Mouse (Mus musculus) hindbrain, embryonic 10.5 days (tissue): ENCODE measurements around the gene Mkks. TPM values are rescaled to one million over a fixed set of nuclear protein-coding genes. Genes with fewer than 3 reads are reported as not detected.

Experiments
- DNase-seq: peaks from one replicate; pipeline ENCODE4 v3.0.0-alpha.2; 2017; ENCODE audit warnings: low spot score
- H3K27ac ChIP-seq: fragments of 300-500 bp; sonication (generic); 2 replicates; pipeline ENCODE4 v1.5.1; 2016; ENCODE audit warnings: mild to moderate bottlenecking, moderate library complexity
- H3K27me3 ChIP-seq: fragments of 300-500 bp; sonication (generic); 2 replicates; pipeline ENCODE4 v1.6.1; 2016; ENCODE audit warnings: mild to moderate bottlenecking; ENCODE audit not compliant: poor library complexity, insufficient read depth, severe bottlenecking
- H3K36me3 ChIP-seq: fragments of 300-500 bp; sonication (generic); 2 replicates; pipeline ENCODE4 v1.6.1; 2016; ENCODE audit warnings: mild to moderate bottlenecking, moderate library complexity
- H3K4me1 ChIP-seq: fragments of 300-500 bp; sonication (generic); replicated peaks from 2 replicates; pipeline ENCODE4 v1.6.1; 2016; ENCODE audit warnings: mild to moderate bottlenecking
- H3K4me3 ChIP-seq: fragments of 300-500 bp; sonication (generic); 2 replicates; pipeline ENCODE4 v1.5.1; 2016; ENCODE audit warnings: mild to moderate bottlenecking, moderate library complexity
- H3K9me3 ChIP-seq: fragments of 300-500 bp; sonication (generic); 2 replicates; pipeline ENCODE4 v1.6.1; 2016; ENCODE audit warnings: mild to moderate bottlenecking, moderate library complexity
- WGBS: fragments of 180-500 bp; shearing (Covaris S2); methylation state at CpG from one replicate; pipeline ENCODE4 v1.1.7; 2016; 5-methylcytosine and 5-hydroxymethylcytosine counted together
- polyA plus RNA-seq: library from polyadenylated mRNA; unstranded; fragments of >200 nt; fragmentation: Nextera tagmentation; extraction: Ambion mirVana; gene quantifications from 2 replicates; pipeline ENCODE4 v1.2.1, GENCODE M21; 2016

The Mkks gene
- polyA plus RNA-seq = 13.2 and 16.7 TPM in 2 replicates

GRCm38 (mm10) chr2:136891068-136891950, at the start of gene Mkks, which contains the start of the genes Slx4ip and AL731706.1:
Gene Mkks, minus strand, starts transcription at chr2:136891389.
Gene Slx4ip, plus strand, starts transcription at chr2:136891218.
Gene AL731706.1, minus strand, starts transcription at chr2:136891389.
- H3K9me3 ChIP-seq = no peaks in the 10 kb centered on the region
- H3K36me3 ChIP-seq = no peaks in the 10 kb centered on the region
- H3K27ac ChIP-seq = peak within 1 kb of the TSS; percentile 94
- DNase-seq = peak; percentile 99
- H3K4me3 ChIP-seq = peak within 1 kb of the TSS; percentile 78
- H3K27me3 ChIP-seq = no peaks in the 10 kb centered on the region
- H3K4me1 ChIP-seq = peaks cover 21% of the 10 kb centered on the region
- under 1% methylated on average over 49 of the region's 49 CpGs for WGBS

GRCm38 (mm10) chr2:136938249-136938648, 47.1 kb upstream of the Mkks start:
- 90% methylated on average over 1 of the region's 1 CpGs for WGBS
- Histone ChIP-seq H3K27me3 (no peaks in the 10 kb centered on the region), H3K4me1 (no peaks in the 10 kb centered on the region), H3K36me3 (no peaks in the 10 kb centered on the region), H3K9me3 (no peaks in the 10 kb centered on the region), H3K27ac (no peak overlapping the region), H3K4me3 (no peak overlapping the region)
- DNase-seq = no peak

- no peaks in the 10 kb centered on the region for H3K27me3 ChIP-seq
- H3K36me3 ChIP-seq = no peaks in the 10 kb centered on the region
- no peaks in the 10 kb centered on the region for H3K9me3 ChIP-seq
- H3K4me1 ChIP-seq = no peaks in the 10 kb centered on the region
- H3K27ac ChIP-seq = no peak overlapping the region
- H3K4me3 ChIP-seq = no peak overlapping the region
- 94% methylated on average over 4 of the region's 4 CpGs for WGBS
- DNase-seq = no peak
Observed at GRCm38 (mm10) chr2:136936391-136937288, 45.5 kb upstream of the Mkks start.

DNA sequence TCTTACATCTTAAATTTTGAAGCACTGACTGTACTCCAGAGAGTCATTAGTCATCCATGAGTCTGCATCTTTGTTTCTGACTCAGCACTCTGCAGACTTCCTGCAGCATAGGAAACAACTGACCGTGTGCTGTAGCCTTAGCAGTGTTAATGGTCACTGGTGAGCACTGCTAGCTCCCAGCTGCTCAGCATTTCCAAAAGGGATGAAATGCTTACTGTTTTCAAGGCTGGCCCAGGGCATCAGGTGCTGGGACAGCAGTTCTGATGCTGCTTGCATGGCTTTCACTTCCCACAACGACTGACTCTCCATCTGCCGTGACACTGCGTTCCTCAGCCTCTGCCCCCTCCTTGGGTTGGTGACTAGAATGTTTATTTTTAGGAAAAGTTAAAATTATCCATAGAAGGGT, 29.8 kb upstream of the Mkks start:
- Histone ChIP-seq H3K27me3 (no peaks in the 10 kb centered on the region), H3K36me3 (no peaks in the 10 kb centered on the region), H3K27ac (no peak overlapping the region), H3K4me1 (0 out of 2 replicates have a peak, but pooled peaks cover 11% of the 10 kb centered on the region), H3K4me3 (no peak overlapping the region), H3K9me3 (no peaks in the 10 kb centered on the region)
- DNase-seq = no peak
- 68% methylated on average over 4 of the region's 4 CpGs for WGBS

GRCm38 (mm10) chr2:136920257-136920993, 29.2 kb upstream of the Mkks start:
- H3K9me3 ChIP-seq = no peaks in the 10 kb centered on the region
- no peak overlapping the region for H3K27ac ChIP-seq
- no peak for DNase-seq
- 0 out of 2 replicates have a peak, but pooled peaks cover 11% of the 10 kb centered on the region for H3K4me1 ChIP-seq
- no peak overlapping the region for H3K4me3 ChIP-seq
- H3K27me3 ChIP-seq = no peaks in the 10 kb centered on the region
- H3K36me3 ChIP-seq = no peaks in the 10 kb centered on the region
- 86% methylated on average over 3 of the region's 3 CpGs for WGBS

GRCm38 (mm10) chr2:136919433-136919832, 28.2 kb upstream of the Mkks start:
- Histone ChIP-seq H3K36me3 (no peaks in the 10 kb centered on the region), H3K9me3 (no peaks in the 10 kb centered on the region), H3K27me3 (no peaks in the 10 kb centered on the region), H3K4me1 (peaks cover 14% of the 10 kb centered on the region; the same call in 1 of the 2 replicates), H3K27ac (0 out of 2 replicates have a peak overlapping the region, but pooled peaks have one; percentile 18), H3K4me3 (no peak overlapping the region)
- 97% methylated on average over 1 of the region's 1 CpGs for WGBS
- no peak for DNase-seq

DNA sequence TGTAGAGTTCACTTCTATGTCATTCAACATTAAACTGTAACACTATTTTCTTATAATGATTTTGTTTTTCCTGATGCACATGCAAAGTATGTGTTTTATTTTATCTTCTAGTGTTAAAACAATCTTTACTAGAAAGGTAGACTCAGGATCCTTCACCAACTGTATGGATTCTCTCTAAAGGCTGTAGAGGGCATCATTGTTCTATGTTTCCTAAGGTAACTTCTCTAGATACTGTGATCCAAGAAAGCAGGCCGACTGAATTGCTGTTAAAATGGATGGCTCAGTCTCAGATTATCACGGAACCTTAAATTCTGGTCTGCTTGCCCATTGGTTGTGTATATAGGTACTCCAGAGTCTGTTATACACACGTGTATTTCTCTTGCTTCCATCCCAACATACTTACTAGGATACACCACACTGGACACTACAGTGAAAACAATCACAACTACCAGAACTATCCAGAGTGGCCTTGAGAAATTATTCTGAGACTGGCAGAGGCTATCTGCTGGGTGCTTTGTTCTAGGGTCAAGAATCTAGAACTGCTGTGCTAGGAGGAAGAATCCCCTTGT, 23.2 kb upstream of the Mkks start:
- peak overlapping the region; percentile 29; the same call in 1 of the 2 replicates for H3K27ac ChIP-seq
- DNase-seq = no peak

GRCm38 (mm10) chr2:136913021-136913420, 21.8 kb upstream of the Mkks start:
- no peaks in the 10 kb centered on the region for H3K27me3 ChIP-seq
- no peak overlapping the region for H3K4me3 ChIP-seq
- H3K36me3 ChIP-seq = no peaks in the 10 kb centered on the region
- no peak for DNase-seq
- WGBS = 52% methylated on average over 3 of the region's 3 CpGs
- peaks cover 49% of the 10 kb centered on the region for H3K4me1 ChIP-seq
- peak overlapping the region; percentile 62 for H3K27ac ChIP-seq
- no peaks in the 10 kb centered on the region for H3K9me3 ChIP-seq

More for the DNA sequence above, 23.2 kb upstream of the Mkks start:
- no peaks in the 10 kb centered on the region for H3K27me3 ChIP-seq
- no peak overlapping the region for H3K4me3 ChIP-seq
- H3K4me1 ChIP-seq = peaks cover 47% of the 10 kb centered on the region
- H3K9me3 ChIP-seq = no peaks in the 10 kb centered on the region
- no peaks in the 10 kb centered on the region for H3K36me3 ChIP-seq
- WGBS = 57% methylated on average over 3 of the region's 3 CpGs

GRCm38 (mm10) chr2:136911958-136912411, 20.8 kb upstream of the Mkks start:
- no peaks in the 10 kb centered on the region for H3K9me3 ChIP-seq
- peak; percentile 42 for DNase-seq
- peak overlapping the region; percentile 78 for H3K27ac ChIP-seq
- WGBS = 27% methylated on average over 4 of the region's 4 CpGs
- H3K4me1 ChIP-seq = peaks cover 49% of the 10 kb centered on the region
- H3K27me3 ChIP-seq = no peaks in the 10 kb centered on the region
- no peak overlapping the region for H3K4me3 ChIP-seq
- no peaks in the 10 kb centered on the region for H3K36me3 ChIP-seq

- no peak overlapping the region for H3K4me3 ChIP-seq
- H3K27me3 ChIP-seq = no peaks in the 10 kb centered on the region
- WGBS = 61% methylated on average over 2 of the region's 2 CpGs
- no peak for DNase-seq
- H3K4me1 ChIP-seq = peaks cover 39% of the 10 kb centered on the region
- H3K36me3 ChIP-seq = peaks cover 12% of the 10 kb centered on the region
- no peaks in the 10 kb centered on the region for H3K9me3 ChIP-seq
- peak overlapping the region; percentile 69 for H3K27ac ChIP-seq
Observed at GRCm38 (mm10) chr2:136909298-136909697, 18.1 kb upstream of the Mkks start.

DNA sequence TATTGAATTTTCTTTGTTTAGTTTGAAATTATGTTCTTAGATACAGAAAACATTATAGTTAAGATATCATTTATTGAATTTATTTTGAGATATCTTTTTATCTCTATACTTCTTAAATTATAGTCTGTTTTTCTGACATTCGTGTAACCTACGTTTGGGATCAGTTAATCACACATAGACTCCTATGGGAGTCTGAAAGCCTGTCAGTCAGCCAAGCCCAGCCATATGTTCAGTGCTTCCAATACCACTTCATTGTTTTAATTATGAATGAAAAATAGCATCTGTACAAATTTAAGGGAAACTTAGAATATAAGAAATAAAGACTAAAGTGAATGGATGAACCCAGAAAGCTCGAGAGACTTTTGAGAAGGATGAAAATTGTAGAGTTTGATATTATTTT, 17.4 kb upstream of the Mkks start:
- peaks cover 33% of the 10 kb centered on the region for H3K4me1 ChIP-seq
- DNase-seq = no peak
- no peak overlapping the region for H3K4me3 ChIP-seq
- H3K27ac ChIP-seq = no peak overlapping the region
- WGBS = 76% methylated on average over 3 of the region's 3 CpGs
- no peaks in the 10 kb centered on the region for H3K9me3 ChIP-seq
- H3K27me3 ChIP-seq = no peaks in the 10 kb centered on the region
- H3K36me3 ChIP-seq = peaks cover 12% of the 10 kb centered on the region

- H3K4me1 ChIP-seq = peaks cover 15% of the 10 kb centered on the region
- no peak overlapping the region for H3K27ac ChIP-seq
- H3K36me3 ChIP-seq = no peaks in the 10 kb centered on the region
- H3K27me3 ChIP-seq = no peaks in the 10 kb centered on the region
- H3K9me3 ChIP-seq = no peaks in the 10 kb centered on the region
- no peak overlapping the region for H3K4me3 ChIP-seq
- no peak for DNase-seq
- 91% methylated on average over 2 of the region's 2 CpGs for WGBS
Observed at GRCm38 (mm10) chr2:136896131-136896530, 4.9 kb upstream of the Mkks start.
